Mouse (Mus musculus) heart, postnatal 25 days (tissue): ENCODE measurements around the gene Sh3bp5. TPM values are rescaled to one million over a fixed set of nuclear protein-coding genes. Genes with fewer than 3 reads are reported as not detected.

Experiments used
- DNase-seq: peaks from one replicate; pipeline ENCODE4 v3.0.0; 2022; ENCODE audit warnings: low spot score
- intact Hi-C: fragments of 180-260 bp; cut with DNase I; formaldehyde crosslinking; loops from one replicate; pipeline ENCODE4 v1.15.1; 2025
- total RNA-seq, 2 experiments: library from RNA; stranded (reverse); gene quantifications; 2 replicates each; pipeline ENCODE4 v1.2.3; 2021

The Sh3bp5 gene
- total RNA-seq, 2 experiments from 2014 or later: 41.0 to 58.1 TPM

- intact Hi-C loops: loop anchor here (2.0 kb wide), 1 partner anchor 79 kb away; no protein-coding TSS in a partner anchor
- no peak for DNase-seq
Observed at GRCm38 (mm10) chr14:31383470-31384050, 52.3 kb downstream of the Sh3bp5 start.

- DNase-seq: no peak
- intact Hi-C loops: no loop called here
Observed at GRCm38 (mm10) chr14:31382276-31382675, 53.6 kb downstream of the Sh3bp5 start.

DNA sequence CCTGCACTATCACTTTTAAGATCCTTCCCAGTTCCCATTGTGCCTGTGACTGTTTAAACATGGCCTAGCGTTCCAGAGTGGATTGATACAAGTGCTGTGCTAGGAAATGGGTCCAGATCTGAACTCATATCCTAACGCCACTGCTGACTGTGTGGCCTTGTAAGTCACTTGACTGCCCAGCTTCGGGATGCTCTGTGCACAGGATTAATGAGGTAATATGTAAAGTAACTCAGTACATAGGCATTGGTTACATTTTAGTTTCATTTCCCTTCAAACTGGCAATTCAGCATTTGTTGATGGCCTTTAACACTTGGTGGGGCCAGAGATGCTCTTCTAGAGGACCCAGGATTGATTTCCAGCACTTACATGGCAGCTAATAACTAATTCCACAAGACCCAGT is 59.5 kb downstream of the Sh3bp5 start:
- no peak for DNase-seq
- intact Hi-C loops: no loop called here

GRCm38 (mm10) chr14:31374390-31374789 is 61.5 kb downstream of the Sh3bp5 start:
- intact Hi-C loops: no loop called here
- DNase-seq: no peak

GRCm38 (mm10) chr14:31369377-31369776 is 66.5 kb downstream of the Sh3bp5 start:
- intact Hi-C loops: loop anchor here (5.0 to 10.0 kb wide), 2 partner anchors 97 to 235 kb away; no protein-coding TSS in a partner anchor

DNA sequence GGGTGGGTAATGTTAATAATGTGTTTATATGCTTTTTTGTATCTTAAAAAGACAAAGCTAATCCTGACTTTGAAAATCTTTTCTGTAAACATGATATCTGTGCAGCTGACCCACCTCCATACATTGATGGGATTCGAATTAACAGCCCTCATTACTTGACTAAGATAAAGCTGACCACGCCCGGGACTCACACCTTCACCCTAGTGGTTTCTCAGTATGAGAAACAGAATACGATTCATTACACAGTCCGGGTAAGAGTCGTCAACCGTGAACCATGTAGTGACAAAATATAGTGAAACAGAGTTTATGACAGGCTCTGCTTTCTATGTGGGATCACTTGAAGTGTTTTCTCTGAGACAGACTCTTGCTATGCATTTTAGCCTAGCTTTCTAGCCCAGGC is 67.9 kb downstream of the Sh3bp5 start:
- intact Hi-C loops: loop anchor here (5.0 to 10.0 kb wide), 2 partner anchors 96 to 237 kb away; no protein-coding TSS in a partner anchor
- no peak for DNase-seq

More at GRCm38 (mm10) chr14:31369377-31369776, 66.5 kb downstream of the Sh3bp5 start:
- DNase-seq: no peak

- DNase-seq: no peak
- intact Hi-C loops: loop anchor here (2.0 to 10.0 kb wide), 3 partner anchors 93 to 239 kb away; no protein-coding TSS in a partner anchor
Observed at GRCm38 (mm10) chr14:31365350-31365749, 70.5 kb downstream of the Sh3bp5 start.

DNA sequence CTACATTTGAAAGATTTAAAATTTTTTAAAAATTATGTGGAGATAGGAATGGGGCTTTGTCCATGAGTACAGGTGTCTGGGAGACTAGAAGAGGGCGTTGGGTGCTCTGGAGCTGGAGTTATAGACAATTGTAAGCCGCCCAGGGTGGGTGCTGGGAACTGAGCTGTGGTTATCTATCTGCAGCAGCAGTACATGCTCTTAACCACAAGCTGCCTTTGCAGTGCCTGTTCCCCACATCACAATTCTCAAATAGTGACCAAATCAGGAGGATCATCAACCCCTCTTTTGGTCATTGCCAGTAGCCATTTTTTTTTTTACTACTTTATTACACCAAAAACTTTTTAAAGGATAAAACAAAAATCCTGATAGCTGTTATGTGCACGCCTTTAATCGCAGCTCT is 71.3 kb downstream of the Sh3bp5 start:
- no peak for DNase-seq
- intact Hi-C loops: loop anchor here (2.0 to 10.0 kb wide), 2 partner anchors 108 to 240 kb away; no protein-coding TSS in a partner anchor

- intact Hi-C loops: loop anchor here (10.0 kb wide), 1 partner anchor 243 kb away; no protein-coding TSS in a partner anchor
- DNase-seq: no peak
Observed at GRCm38 (mm10) chr14:31362236-31362635, 73.6 kb downstream of the Sh3bp5 start.

- DNase-seq: no peak
- intact Hi-C loops: no loop called here
Observed at GRCm38 (mm10) chr14:31345367-31345766, 90.5 kb downstream of the Sh3bp5 start.

- intact Hi-C loops: no loop called here
- DNase-seq: no peak
Observed at GRCm38 (mm10) chr14:31343241-31343640, 92.6 kb downstream of the Sh3bp5 start.

GRCm38 (mm10) chr14:31337947-31338346 is 97.9 kb downstream of the Sh3bp5 start:
- DNase-seq: no peak
- intact Hi-C loops: loop anchor here (5.0 kb wide), 1 partner anchor 86 kb away; the partner anchor contains the start of genes Bap1 and Phf7

DNA sequence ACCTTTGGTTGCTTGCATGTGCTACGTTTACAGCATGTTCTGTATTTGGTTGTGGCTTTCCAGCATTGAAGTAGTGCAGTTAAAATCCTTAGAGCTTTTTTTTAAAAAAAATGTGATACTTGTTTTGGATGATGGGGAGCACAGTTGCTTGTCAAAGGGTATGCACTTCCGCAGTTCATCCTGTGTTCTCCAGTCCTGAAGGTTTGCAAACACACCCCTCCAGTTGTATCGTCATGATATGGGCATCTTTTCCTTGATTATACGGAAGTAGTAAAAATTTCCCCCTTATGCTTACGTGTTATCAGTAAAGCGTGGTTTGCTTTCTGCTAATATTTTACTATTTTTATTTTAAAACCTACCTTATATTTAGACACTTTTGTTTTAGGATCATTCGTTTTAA is 98.5 kb downstream of the Sh3bp5 start:
- intact Hi-C loops: loop anchor here (5.0 kb wide), 1 partner anchor 85 kb away; the partner anchor contains the start of genes Bap1 and Phf7
- no peak for DNase-seq

DNA sequence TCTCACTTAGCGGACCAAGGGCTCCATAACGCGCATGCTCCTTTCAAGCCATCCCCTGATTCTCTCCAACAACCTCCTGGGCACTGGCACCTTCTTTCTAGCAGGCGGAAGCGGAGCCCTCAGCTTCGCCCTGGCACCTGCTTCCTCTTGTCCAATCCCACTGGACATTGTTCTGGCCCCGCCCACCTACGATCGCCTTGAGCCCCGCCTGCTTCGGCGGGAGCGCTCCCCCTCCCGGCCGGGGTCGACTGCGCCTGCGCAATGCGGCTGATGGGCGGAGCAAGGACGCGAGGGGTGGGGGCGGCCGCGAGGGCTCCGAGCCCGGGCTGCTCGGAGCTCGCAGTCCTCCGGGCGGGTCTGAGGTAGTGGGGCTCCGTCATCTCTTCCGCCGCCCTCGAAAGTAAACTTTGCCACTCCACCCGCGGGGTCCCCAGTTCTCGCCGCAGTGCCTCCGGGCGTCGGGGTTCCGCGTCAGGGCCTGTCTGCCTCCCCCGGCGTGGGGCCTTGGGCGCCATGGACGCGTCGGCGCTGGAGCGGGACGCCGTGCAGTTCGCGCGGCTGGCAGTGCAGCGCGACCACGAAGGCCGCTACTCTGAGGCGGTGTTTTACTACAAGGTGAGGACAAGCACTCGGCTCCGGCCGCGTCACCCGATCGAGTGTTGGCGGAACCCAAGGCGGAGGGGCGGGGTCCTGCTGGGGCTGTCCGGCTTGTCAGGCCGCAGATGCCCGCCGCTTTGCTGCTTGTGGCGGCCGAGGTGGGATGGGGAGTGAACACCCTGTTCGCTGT is 99.3 kb downstream of the Sh3bp5 start, which contains the start of gene Capn7:
Gene Capn7 (plus strand): TSS at position 270 of the 787 bp plus-strand sequence.
- peak; percentile 94 for DNase-seq
- intact Hi-C loops: loop anchor here (5.0 kb wide), 1 partner anchor 84 kb away; the partner anchor contains the start of genes Bap1 and Phf7

- intact Hi-C loops: loop anchor here (5.0 kb wide), 1 partner anchor 83 kb away; the partner anchor contains the start of genes Bap1 and Phf7
- DNase-seq: no peak
Observed at GRCm38 (mm10) chr14:31335765-31336164, 100.1 kb downstream of the Sh3bp5 start.

DNA sequence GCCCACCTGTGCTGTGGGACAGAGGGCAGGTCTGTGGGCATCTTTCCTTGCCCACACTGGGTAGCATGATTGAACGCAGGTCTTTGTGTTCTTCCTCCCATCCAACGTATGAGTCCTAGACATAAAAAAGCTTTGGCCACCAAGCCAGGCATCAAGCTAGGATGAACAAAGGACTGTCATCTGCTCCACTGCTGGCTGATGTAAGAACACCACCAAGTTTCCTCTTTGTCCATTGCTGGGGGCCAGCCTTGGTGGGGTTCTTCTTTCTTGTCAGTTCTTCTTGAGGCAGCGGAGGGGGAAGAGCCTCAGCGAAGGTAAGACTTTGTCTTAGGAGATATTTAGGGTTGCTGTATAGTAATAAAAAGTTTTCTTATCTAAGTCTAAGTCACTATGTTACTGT is 104.9 kb downstream of the Sh3bp5 start:
- intact Hi-C loops: no loop called here
- no peak for DNase-seq

- intact Hi-C loops: no loop called here
- no peak for DNase-seq
Observed at GRCm38 (mm10) chr14:31329741-31330140, 106.1 kb downstream of the Sh3bp5 start.

- intact Hi-C loops: no loop called here
Observed at GRCm38 (mm10) chr14:31327681-31328080, 108.2 kb downstream of the Sh3bp5 start.

GRCm38 (mm10) chr14:31327196-31327595 is 108.7 kb downstream of the Sh3bp5 start:
- intact Hi-C loops: no loop called here
- DNase-seq: no peak

More at GRCm38 (mm10) chr14:31327681-31328080, 108.2 kb downstream of the Sh3bp5 start:
- no peak for DNase-seq

DNA sequence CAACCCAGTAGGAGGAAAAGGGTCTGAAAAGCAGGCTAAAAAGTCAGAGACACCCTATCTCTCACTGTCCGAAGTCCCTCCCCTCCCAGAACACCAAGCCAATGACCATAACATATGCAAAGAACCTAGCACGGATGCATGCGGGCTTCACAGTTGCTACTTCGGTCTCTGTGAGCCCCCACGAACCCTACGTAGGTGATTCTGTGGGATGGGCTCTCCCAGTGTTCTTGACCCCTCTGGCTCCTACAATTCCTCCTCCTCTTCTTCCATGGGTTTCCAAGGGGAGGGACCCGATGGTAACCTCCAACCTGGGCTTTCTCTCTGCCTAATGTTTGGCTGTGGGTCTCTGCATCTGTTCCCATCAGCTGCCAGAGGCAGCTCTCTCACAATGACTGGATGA is 109.1 kb downstream of the Sh3bp5 start:
- intact Hi-C loops: no loop called here
- DNase-seq: no peak
